Mouse (Mus musculus): ENCODE measurements around the gene Pramel4.
"Not testable (repeated sequence)": the region's sequence is repeated elsewhere in the genome, so short reads cannot be mapped to it uniquely, and the experiment has no call there.

- not testable (repeated sequence) for TF ChIP-seq CTCF (IDR thresholded peaks at IDR 0.05; ENCODE audit: borderline replicate concordance, insufficient read depth, low read length); POLR2A (IDR thresholded peaks at IDR 0.05; ENCODE audit: low read depth, low read length)
Observed at GRCm38 (mm10) chr4:144058826-144059225, at the start of gene Pramel4.

Data from embryonic fibroblast, embryonic 13.5 days (primary cell).